Mouse (Mus musculus) embryonic fibroblast, embryonic 13.5 days (primary cell): ENCODE results near the gene Nup85.

Source experiments
- CTCF ChIP-seq: IDR thresholded peaks from 2 replicates; pipeline ENCODE4 v1.5.1; 2011; ENCODE audit warnings: mild to moderate bottlenecking, control low read depth, low read length, moderate library complexity, borderline replicate concordance; ENCODE audit not compliant: insufficient read depth
- POLR2A ChIP-seq: IDR thresholded peaks from 2 replicates; pipeline ENCODE4 v1.6.1; 2011; ENCODE audit warnings: low read depth, mild to moderate bottlenecking, control low read depth, low read length, moderate library complexity

DNA sequence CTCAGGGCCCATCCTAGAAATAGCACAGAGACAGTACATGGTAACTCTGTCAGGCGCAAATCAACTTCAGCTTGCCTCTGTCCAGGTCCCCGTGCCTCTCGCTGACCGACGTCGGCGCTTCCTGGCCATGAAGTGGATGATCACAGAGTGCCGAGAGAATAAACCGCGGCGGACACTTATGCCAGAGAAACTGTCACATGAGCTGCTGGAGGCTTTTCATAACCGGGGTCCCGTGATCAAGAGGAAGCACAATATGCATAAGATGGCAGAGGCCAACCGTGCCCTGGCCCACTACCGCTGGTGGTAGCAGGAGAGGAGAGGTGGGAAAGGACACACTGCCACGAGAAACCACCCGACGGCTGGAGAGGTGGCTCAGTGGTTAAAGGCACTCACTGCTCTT lies 42.5 kb downstream of the Nup85 start:
- TF ChIP-seq CTCF (no peak), POLR2A (no peak)
